Mouse (Mus musculus): ENCODE measurements around the gene Gm38394. TPM values are rescaled to one million over a fixed set of nuclear protein-coding genes. Genes with fewer than 3 reads are reported as not detected.

Gm38394 gene
- total RNA-seq, 2 experiments from 2014 or later, result 22.2 to 28.3 TPM

DNA sequence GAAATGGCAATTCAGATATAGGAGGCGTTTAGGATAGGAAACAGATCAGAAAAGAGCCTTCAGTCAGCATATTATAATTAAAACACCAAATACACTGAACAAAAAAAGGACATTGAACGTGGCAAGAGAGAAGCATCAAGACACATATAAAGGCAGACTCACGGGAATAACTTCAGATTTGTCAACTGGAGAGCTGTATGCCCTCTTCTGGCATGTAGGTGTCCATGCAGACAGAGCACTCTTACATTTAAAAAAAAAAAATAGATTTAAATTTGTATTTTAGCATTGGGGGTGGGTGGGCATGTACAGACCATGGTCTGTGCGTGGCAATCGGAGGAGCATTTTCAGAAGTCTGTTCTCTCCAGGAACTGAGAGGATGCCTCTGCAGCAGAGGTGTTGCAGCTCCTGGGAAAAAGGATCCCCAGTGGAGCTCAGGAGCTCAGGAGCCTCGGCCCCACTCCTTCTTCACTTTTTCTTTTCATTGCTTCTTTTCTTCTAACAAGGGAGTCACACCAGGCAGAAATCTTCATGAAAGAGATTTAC, 75.1 kb downstream of the Gm38394 start:
- no peak for DNase-seq

GRCm38 (mm10) chr1:133571293-133571692, 89.8 kb downstream of the Gm38394 start:
- DNase-seq, result no peak

Other genes starting within 250 kb of the Gm38394 start
- gene Sox13, start 236.9 kb downstream of the Gm38394 start, total RNA-seq (2021), result 1 to 10 TPM; 7.8 to 8.0 TPM
- 10 to 100 TPM; 49.4 to 55.1 TPM for gene Snrpe, start 51.0 kb downstream of the Gm38394 start, total RNA-seq (2021)
- 1 to 10 TPM; 6.1 to 8.9 TPM for gene Zbed6, start 433 bp downstream of the Gm38394 start, total RNA-seq (2021)
- gene Lax1, start 28.8 kb upstream of the Gm38394 start, total RNA-seq (2021), result under 1 TPM in 1 of 2 experiments, not detected in 1; 0.35 TPM
- 10 to 100 TPM; 12.0 to 17.2 TPM for gene Atp2b4, start 139.7 kb upstream of the Gm38394 start, total RNA-seq (2021)
- gene Optc, start 246.7 kb upstream of the Gm38394 start, total RNA-seq (2021), result under 1 TPM in 1 of 2 experiments, not detected in 1; 0.75 TPM